Mouse (Mus musculus): ENCODE measurements around the gene Cep70.

Gene Cep70

GRCm38 (mm10) chr9:99325208-99325929 is 82.2 kb downstream of the Cep70 start:
- no peak for DNase-seq

- DNase-seq, result no peak
These were observed 82.8 kb downstream of the Cep70 start for GRCm38 (mm10) chr9:99325961-99326360.

GRCm38 (mm10) chr9:99326881-99327280 is 83.7 kb downstream of the Cep70 start:
- DNase-seq, result no peak

GRCm38 (mm10) chr9:99336538-99336937 is 93.4 kb downstream of the Cep70 start:
- DNase-seq, result no peak

- DNase-seq, result no peak
These were observed 95.1 kb downstream of the Cep70 start for GRCm38 (mm10) chr9:99338293-99338692.

GRCm38 (mm10) chr9:99339182-99339581 is 96.0 kb downstream of the Cep70 start:
- no peak for DNase-seq

- no peak for DNase-seq
These were observed 97.0 kb downstream of the Cep70 start for GRCm38 (mm10) chr9:99340126-99340525.

GRCm38 (mm10) chr9:99341600-99341999 is 98.4 kb downstream of the Cep70 start:
- no peak for DNase-seq

GRCm38 (mm10) chr9:99345351-99345792 is 102.2 kb downstream of the Cep70 start:
- DNase-seq, result no peak

Data from spleen, adult 18-20 months (tissue).